Mouse (Mus musculus): Measurements from ENCODE around the gene Rbks. TPM values are rescaled to one million over a fixed set of nuclear protein-coding genes. Genes with fewer than 3 reads are reported as not detected.

Gene Rbks
- total RNA-seq, 2 experiments from 2014 or later, result 4.5 to 4.6 TPM

DNA sequence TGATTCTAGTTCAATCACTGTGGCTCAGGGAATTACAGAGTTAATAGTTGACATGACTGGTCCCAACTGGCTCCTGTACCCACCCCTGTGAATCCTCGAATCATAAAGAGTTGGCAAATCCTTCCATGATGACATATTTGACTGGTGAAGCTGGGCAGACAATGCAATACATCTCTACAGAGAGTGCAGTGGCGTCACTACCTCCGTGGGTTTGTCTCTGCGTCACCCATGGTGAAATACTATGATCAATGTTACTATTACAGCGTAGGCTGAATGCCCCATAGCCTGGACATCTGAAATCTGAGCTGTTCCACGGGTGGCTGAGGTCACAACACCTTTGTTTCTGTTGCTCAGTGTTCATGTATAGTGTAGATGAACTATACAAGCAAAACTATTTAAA lies 116.2 kb downstream of the Rbks start:
- no peak for DNase-seq

- DNase-seq, result no peak
These were observed 120.9 kb downstream of the Rbks start for GRCm38 (mm10) chr5:31576539-31576975.

Small RNAs within 50 kb of the gene (microRNA-seq; reads per million reads assigned to microRNA genes)
- gene Mir3473e, result 0 reads per million in 2 experiments

Other genes starting within 250 kb of the Rbks start
- gene Zfp512, start 245.2 kb downstream of the Rbks start, total RNA-seq (2021), result 10 to 100 TPM; 22.6 to 26.9 TPM
- gene 4930548H24Rik, start 211.9 kb downstream of the Rbks start, total RNA-seq (2021), result under 1 TPM; 0.38 to 0.55 TPM
- 10 to 100 TPM; 25.9 to 28.3 TPM for gene Gpn1, start 202.9 kb downstream of the Rbks start, total RNA-seq (2021)
- 10 to 100 TPM; 21.2 to 21.4 TPM for gene Slc4a1ap, start 170.6 kb downstream of the Rbks start, total RNA-seq (2021)
- gene Supt7l, start 169.8 kb downstream of the Rbks start, total RNA-seq (2021), result 10 to 100 TPM; 16.1 to 16.4 TPM
- gene Mrpl33, start 100.7 kb downstream of the Rbks start, total RNA-seq (2021), result 100 to 1,000 TPM; 276 to 287 TPM
- gene Babam2, start 57 bp upstream of the Rbks start, total RNA-seq (2021), result 10 to 100 TPM; 43.1 to 43.9 TPM